Mouse (Mus musculus) stomach, embryonic 15.5 days (tissue): ENCODE results near the gene Isg20l2. TPM values are rescaled to one million over a fixed set of nuclear protein-coding genes. Genes with fewer than 3 reads are reported as not detected.

Source experiments
- ATAC-seq: fragments of 200-750 bp; cut with Nextera tagmentation; 2 replicates; pipeline ENCODE4 v1.8.0; 2017; ENCODE audit warnings: low read depth, moderate number of reproducible peaks, moderate TSS enrichment; ENCODE audit not compliant: insufficient read depth, low FRiP score
- H3K27ac ChIP-seq: fragments of 300-500 bp; sonication (generic); 2 replicates; pipeline ENCODE4 v1.5.1; 2015; ENCODE audit warnings: mild to moderate bottlenecking, inconsistent platforms
- H3K27me3 ChIP-seq: fragments of 300-500 bp; sonication (generic); replicated peaks from 2 replicates; pipeline ENCODE4 v1.6.1; 2015; ENCODE audit warnings: inconsistent platforms
- H3K36me3 ChIP-seq: fragments of 300-500 bp; sonication (generic); 2 replicates; pipeline ENCODE4 v1.6.1; 2015; ENCODE audit warnings: inconsistent platforms
- H3K4me1 ChIP-seq: fragments of 300-500 bp; sonication (generic); 2 replicates; pipeline ENCODE4 v1.6.1; 2015; ENCODE audit warnings: inconsistent platforms
- H3K4me2 ChIP-seq: fragments of 300-500 bp; sonication (generic); 2 replicates; pipeline ENCODE4 v1.6.1; 2015; ENCODE audit warnings: mild to moderate bottlenecking, inconsistent platforms
- H3K4me3 ChIP-seq: fragments of 300-500 bp; sonication (generic); replicated peaks from 2 replicates; pipeline ENCODE4 v1.5.1; 2015; ENCODE audit warnings: inconsistent platforms
- H3K9ac ChIP-seq: fragments of 300-500 bp; sonication (generic); 2 replicates; pipeline ENCODE4 v1.6.1; 2015; ENCODE audit warnings: inconsistent platforms
- H3K9me3 ChIP-seq: fragments of 300-500 bp; sonication (generic); 2 replicates; pipeline ENCODE4 v1.6.1; 2016; ENCODE audit warnings: inconsistent platforms
- WGBS: fragments of 180-500 bp; shearing (Covaris S2); methylation state at CpG from one replicate; pipeline ENCODE4 v1.1.7; 2015; 5-methylcytosine and 5-hydroxymethylcytosine counted together
- polyA plus RNA-seq: library from polyadenylated mRNA; unstranded; fragments of >200 nt; fragmentation: Nextera tagmentation; extraction: Ambion mirVana; gene quantifications from 2 replicates; pipeline ENCODE4 v1.2.1, GENCODE M21; 2015

The Isg20l2 gene
- polyA plus RNA-seq, 1 experiment from 2014 or later, result 45.8 TPM

GRCm38 (mm10) chr3:87949266-87949954 is 19.3 kb downstream of the Isg20l2 start:
- H3K27ac ChIP-seq, result no peak overlapping the region
- 21% methylated on average over 16 of the region's 16 CpGs for WGBS
- H3K9ac ChIP-seq, result no peak overlapping the region
- peak overlapping the region; percentile 29 for H3K4me3 ChIP-seq
- no peak for ATAC-seq
- no peaks in the 10 kb centered on the region for H3K9me3 ChIP-seq
- H3K27me3 ChIP-seq, result peaks cover 23% of the 10 kb centered on the region
- peaks cover 50% of the 10 kb centered on the region for H3K4me1 ChIP-seq
- H3K36me3 ChIP-seq, result no peaks in the 10 kb centered on the region
- peak overlapping the region; percentile 63 for H3K4me2 ChIP-seq

- 0 out of 2 replicates have a peak overlapping the region, but pooled peaks have one; percentile 1 for H3K4me3 ChIP-seq
- ATAC-seq, result no peak
- no peak overlapping the region for H3K9ac ChIP-seq
- peaks cover 23% of the 10 kb centered on the region for H3K27me3 ChIP-seq
- H3K36me3 ChIP-seq, result no peaks in the 10 kb centered on the region
- no peak overlapping the region for H3K27ac ChIP-seq
- WGBS, result 22% methylated on average over 13 of the region's 13 CpGs
- H3K4me1 ChIP-seq, result peaks cover 49% of the 10 kb centered on the region
- H3K4me2 ChIP-seq, result peak overlapping the region; percentile 21
- no peaks in the 10 kb centered on the region for H3K9me3 ChIP-seq
Observed at GRCm38 (mm10) chr3:87949955-87950515, 19.9 kb downstream of the Isg20l2 start.

- WGBS, result 24% methylated on average over 12 of the region's 12 CpGs
- peak overlapping the region; percentile 26 for H3K4me3 ChIP-seq
- H3K4me1 ChIP-seq, result peaks cover 41% of the 10 kb centered on the region
- no peaks in the 10 kb centered on the region for H3K9me3 ChIP-seq
- H3K36me3 ChIP-seq, result no peaks in the 10 kb centered on the region
- H3K27me3 ChIP-seq, result peaks cover 20% of the 10 kb centered on the region
- no peak overlapping the region for H3K9ac ChIP-seq
- no peak for ATAC-seq
- peak overlapping the region; percentile 49 for H3K4me2 ChIP-seq
- 0 out of 2 replicates have a peak overlapping the region, but pooled peaks have one; percentile 44 for H3K27ac ChIP-seq
Observed at GRCm38 (mm10) chr3:87951946-87952345, 21.8 kb downstream of the Isg20l2 start.

DNA sequence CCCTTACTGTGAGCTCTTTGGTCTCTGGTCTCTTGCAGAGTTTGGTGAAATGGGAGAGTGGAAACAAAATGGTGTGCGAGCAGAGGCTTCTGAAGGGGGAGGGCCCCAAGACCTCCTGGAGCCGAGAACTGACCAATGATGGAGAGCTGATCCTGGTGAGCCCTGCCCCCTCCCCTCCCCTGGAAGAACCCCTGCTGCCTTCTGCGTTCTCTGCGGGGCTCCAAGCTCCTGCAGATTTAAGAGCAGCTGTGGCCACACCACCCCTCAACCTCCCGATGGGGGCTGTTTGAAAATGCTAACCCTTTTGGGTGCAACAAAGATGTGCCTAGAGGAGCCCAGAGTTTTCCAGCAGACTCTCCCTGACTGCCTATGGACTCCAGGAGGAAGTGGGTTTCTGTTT is 22.3 kb downstream of the Isg20l2 start:
- ATAC-seq, result peak; percentile 78
- Histone ChIP-seq H3K4me2 (peak overlapping the region; percentile 49), H3K27me3 (peaks cover 17% of the 10 kb centered on the region), H3K4me1 (peaks cover 36% of the 10 kb centered on the region), H3K9me3 (no peaks in the 10 kb centered on the region), H3K27ac (0 out of 2 replicates have a peak overlapping the region, but pooled peaks have one; percentile 44), H3K9ac (no peak overlapping the region), H3K36me3 (no peaks in the 10 kb centered on the region), H3K4me3 (peak overlapping the region; percentile 26)
- WGBS, result 5% methylated on average over 5 of the region's 5 CpGs

DNA sequence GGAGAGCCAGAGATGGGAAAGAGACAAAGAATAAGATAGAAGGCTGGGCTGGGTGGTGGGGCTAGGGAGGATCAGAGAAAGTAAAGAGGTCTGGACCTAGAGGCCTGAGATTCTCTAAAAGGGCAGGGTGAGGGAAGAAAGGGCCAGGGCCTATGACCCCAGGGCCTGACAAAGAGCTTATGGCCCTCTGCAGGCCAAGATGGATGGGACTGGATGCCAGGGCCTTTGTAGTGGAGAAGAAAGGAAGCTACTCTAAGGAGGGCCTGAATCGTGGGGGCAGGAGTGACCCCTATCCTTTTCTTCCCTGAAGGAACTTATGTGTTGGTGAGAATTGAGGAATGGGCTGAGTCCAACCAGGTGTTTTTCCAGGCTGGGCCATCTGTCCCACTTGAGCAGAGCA is 27.9 kb downstream of the Isg20l2 start:
- Histone ChIP-seq H3K9me3 (no peaks in the 10 kb centered on the region), H3K4me1 (peaks cover 10% of the 10 kb centered on the region; the same call in 1 of the 2 replicates), H3K27ac (no peak overlapping the region), H3K4me2 (no peak overlapping the region), H3K9ac (no peak overlapping the region), H3K4me3 (no peak overlapping the region), H3K36me3 (no peaks in the 10 kb centered on the region), H3K27me3 (no peaks in the 10 kb centered on the region)
- 22% methylated on average over 1 of the region's 1 CpGs for WGBS
- ATAC-seq, result no peak

DNA sequence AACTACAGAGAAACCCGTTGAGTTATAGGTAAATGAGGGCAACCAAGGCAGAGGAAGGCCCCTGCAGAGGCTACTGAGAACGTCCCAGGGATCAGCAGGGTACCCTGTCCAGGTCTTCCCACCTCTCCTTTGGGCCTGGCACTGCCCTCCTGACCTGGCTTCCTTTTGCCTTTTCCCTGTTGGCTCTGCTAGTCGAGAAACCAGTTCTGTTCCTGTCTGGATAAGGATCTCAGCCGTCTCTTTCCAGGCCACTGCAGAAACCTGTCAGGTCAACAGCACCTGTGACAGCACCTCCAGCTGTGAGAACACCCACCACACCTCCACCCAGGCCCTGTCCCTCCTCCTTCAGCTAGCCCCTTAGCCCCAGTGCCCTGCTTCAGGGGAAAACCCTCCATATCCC is 28.4 kb downstream of the Isg20l2 start:
- Histone ChIP-seq H3K4me3 (no peak overlapping the region), H3K27ac (no peak overlapping the region), H3K9ac (no peak overlapping the region), H3K27me3 (no peaks in the 10 kb centered on the region), H3K36me3 (no peaks in the 10 kb centered on the region), H3K4me2 (no peak overlapping the region), H3K4me1 (peaks cover 10% of the 10 kb centered on the region; the same call in 1 of the 2 replicates), H3K9me3 (no peaks in the 10 kb centered on the region)
- 21% methylated on average over 4 of the region's 4 CpGs for WGBS
- no peak for ATAC-seq

- Histone ChIP-seq H3K4me2 (no peak overlapping the region), H3K36me3 (no peaks in the 10 kb centered on the region), H3K9me3 (no peaks in the 10 kb centered on the region), H3K27me3 (no peaks in the 10 kb centered on the region), H3K9ac (no peak overlapping the region), H3K4me1 (peaks cover 10% of the 10 kb centered on the region; the same call in 1 of the 2 replicates), H3K27ac (no peak overlapping the region), H3K4me3 (no peak overlapping the region)
- WGBS, result 24% methylated on average over 1 of the region's 1 CpGs
- ATAC-seq, result no peak
Observed at GRCm38 (mm10) chr3:87958967-87959366, 28.9 kb downstream of the Isg20l2 start.

DNA sequence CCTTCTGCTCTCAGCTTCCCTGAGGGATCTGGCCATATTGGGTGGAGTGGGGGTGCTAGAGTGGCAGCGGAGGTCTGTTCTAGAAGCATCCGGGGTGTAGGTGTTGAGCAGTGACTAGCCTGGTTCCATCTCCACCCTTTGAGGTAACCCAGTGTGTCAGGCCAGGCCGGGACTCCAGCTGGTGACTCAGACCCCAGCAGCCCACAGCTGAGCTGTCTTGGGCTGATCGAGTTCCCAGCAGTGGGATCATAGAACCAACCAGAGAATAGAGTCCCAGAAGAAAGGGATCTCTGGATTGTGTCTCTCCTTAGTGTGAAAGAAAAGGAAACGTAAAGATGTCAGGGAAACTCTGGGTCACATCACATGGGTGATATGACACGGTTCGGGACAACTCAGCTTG is 29.3 kb downstream of the Isg20l2 start:
- Histone ChIP-seq H3K9me3 (no peaks in the 10 kb centered on the region), H3K27me3 (no peaks in the 10 kb centered on the region), H3K4me2 (no peak overlapping the region), H3K36me3 (no peaks in the 10 kb centered on the region), H3K9ac (no peak overlapping the region), H3K4me1 (peaks cover 10% of the 10 kb centered on the region; the same call in 1 of the 2 replicates), H3K4me3 (no peak overlapping the region), H3K27ac (no peak overlapping the region)
- ATAC-seq, result no peak
- 56% methylated on average over 7 of the region's 7 CpGs for WGBS

- no peak for ATAC-seq
- 0 out of 2 replicates have a peak overlapping the region, but pooled peaks have one; percentile 39 for H3K9ac ChIP-seq
Observed at GRCm38 (mm10) chr3:87960191-87960585, 30.1 kb downstream of the Isg20l2 start.

DNA sequence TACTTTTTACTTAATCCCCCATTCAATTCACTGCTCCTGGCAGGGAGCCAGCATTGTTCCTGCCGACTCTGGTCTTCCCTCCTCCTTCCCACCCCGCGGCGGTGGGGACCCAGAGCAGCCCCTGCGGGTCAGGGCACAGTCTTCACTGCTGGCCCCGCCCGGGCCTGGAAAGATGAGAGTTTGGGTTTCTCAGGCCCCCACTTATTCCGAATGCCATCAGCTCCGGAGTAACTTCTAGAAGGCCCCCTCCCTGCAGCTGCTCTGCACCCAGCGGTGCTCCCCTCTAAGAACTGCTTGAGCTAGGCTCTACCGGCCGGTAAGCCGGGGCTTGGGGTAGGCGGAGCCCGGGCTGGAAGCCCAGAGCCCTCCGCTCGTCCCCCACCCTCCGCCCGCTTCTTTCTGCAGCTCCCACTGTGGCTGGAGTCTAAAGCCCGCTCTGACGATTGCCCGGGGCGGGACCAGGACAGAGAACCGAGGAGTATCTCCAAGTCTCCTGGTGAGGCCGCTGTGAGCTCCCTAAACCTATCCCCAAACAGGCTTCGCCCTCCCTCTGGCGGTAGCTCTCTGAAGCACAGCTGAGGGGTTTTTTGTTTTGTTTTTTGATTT is 30.6 kb downstream of the Isg20l2 start:
- under 1% methylated on average over 27 of the region's 27 CpGs for WGBS
- Histone ChIP-seq H3K9ac (peak overlapping the region; percentile 39; the same call in 1 of the 2 replicates), H3K4me2 (peak overlapping the region; percentile 87), H3K4me1 (peaks cover 10% of the 10 kb centered on the region; the same call in 1 of the 2 replicates), H3K9me3 (no peaks in the 10 kb centered on the region), H3K36me3 (no peaks in the 10 kb centered on the region), H3K27me3 (no peaks in the 10 kb centered on the region), H3K27ac (peak overlapping the region; percentile 96), H3K4me3 (peak overlapping the region; percentile 48)
- peak; percentile 97 for ATAC-seq

More at GRCm38 (mm10) chr3:87960191-87960585, 30.1 kb downstream of the Isg20l2 start:
- H3K9me3 ChIP-seq, result no peaks in the 10 kb centered on the region
- H3K36me3 ChIP-seq, result no peaks in the 10 kb centered on the region
- H3K27ac ChIP-seq, result peak overlapping the region; percentile 96
- peak overlapping the region; percentile 48 for H3K4me3 ChIP-seq
- H3K4me1 ChIP-seq, result peaks cover 10% of the 10 kb centered on the region; the same call in 1 of the 2 replicates
- H3K27me3 ChIP-seq, result no peaks in the 10 kb centered on the region
- H3K4me2 ChIP-seq, result peak overlapping the region; percentile 87
- WGBS, result 6% methylated on average over 10 of the region's 10 CpGs

DNA sequence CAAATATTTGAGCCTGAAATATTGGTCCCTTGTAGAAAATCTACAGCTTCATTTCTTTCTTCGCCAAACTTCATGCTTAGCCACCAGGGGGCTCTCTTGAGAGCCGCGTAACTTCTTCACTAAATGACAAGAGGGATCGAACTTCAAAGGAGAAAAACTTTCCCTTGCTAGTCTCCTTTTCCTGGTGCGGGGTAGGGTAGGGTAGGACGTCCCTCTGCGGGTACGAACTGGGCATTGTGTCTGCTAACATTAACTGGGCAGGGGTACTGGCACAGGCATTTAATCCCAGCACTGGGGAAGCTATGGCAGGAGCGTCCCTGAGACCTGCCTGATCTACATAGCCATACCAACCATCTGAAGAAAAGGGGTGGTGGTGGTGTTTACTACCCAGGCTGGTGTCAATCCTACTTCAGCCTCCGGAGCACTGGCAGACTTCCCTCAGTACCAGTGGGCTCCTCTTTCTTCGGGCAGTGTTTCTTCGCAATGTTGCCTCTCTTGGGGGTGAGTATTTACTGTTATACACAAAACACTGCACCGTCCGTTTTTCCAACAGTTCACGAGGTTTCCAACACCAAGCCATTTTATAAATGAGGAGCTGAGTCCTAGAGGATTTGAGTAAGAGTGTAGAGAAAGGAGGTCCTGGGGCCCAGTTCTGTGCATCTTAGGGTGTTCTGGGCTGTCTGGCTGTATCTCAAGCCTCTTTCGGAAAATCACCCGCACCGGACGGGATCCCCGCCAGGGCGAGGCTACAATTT is 40.2 kb downstream of the Isg20l2 start:
- Histone ChIP-seq H3K27me3 (peaks cover 17% of the 10 kb centered on the region; the same call in 1 of the 2 replicates), H3K4me2 (peak overlapping the region; percentile 95), H3K36me3 (no peaks in the 10 kb centered on the region), H3K4me1 (peaks cover 42% of the 10 kb centered on the region), H3K4me3 (peak overlapping the region; percentile 58), H3K27ac (peak overlapping the region; percentile 70), H3K9me3 (no peaks in the 10 kb centered on the region), H3K9ac (0 out of 2 replicates have a peak overlapping the region, but pooled peaks have one; percentile 1)
- WGBS, result 1% methylated on average over 21 of the region's 21 CpGs
- no peak for ATAC-seq
